Mouse (Mus musculus) liver, embryonic 14.5 days (tissue): ENCODE results near the gene Tm6sf1. TPM values are rescaled to one million over a fixed set of nuclear protein-coding genes. Genes with fewer than 3 reads are reported as not detected.
A peak's percentile ranks its signal among the peaks of the same experiment; 100 is the strongest.
"Not testable (repeated sequence)": the region's sequence is repeated elsewhere in the genome, so short reads cannot be mapped to it uniquely, and the experiment has no call there.

ENCODE experiments used
- ATAC-seq: fragments of 200-750 bp; cut with Nextera tagmentation; 2 replicates; pipeline ENCODE4 v1.8.0; 2017; ENCODE audit warnings: moderate number of reproducible peaks, mild to moderate bottlenecking, moderate library complexity; ENCODE audit not compliant: insufficient read depth
- DNase-seq, 3 experiments: peaks; one replicate each; pipeline ENCODE4 v3.0.0-alpha.2; 2012 to 2013; ENCODE audit warnings: low read depth in 3 of 3, low spot score in 3 of 3
- H3K27ac ChIP-seq: fragments of 300-500 bp; sonication (generic); 2 replicates; pipeline ENCODE4 v1.5.1; 2014; ENCODE audit warnings: moderate library complexity, mild to moderate bottlenecking, control low read depth, inconsistent platforms
- H3K27me3 ChIP-seq: fragments of 300-500 bp; sonication (generic); 2 replicates; pipeline ENCODE4 v1.6.1; 2014; ENCODE audit warnings: mild to moderate bottlenecking, low read length, moderate library complexity; ENCODE audit not compliant: control insufficient read depth, insufficient read depth
- H3K36me3 ChIP-seq: fragments of 300-500 bp; sonication (generic); replicated peaks from 2 replicates; pipeline ENCODE4 v1.6.1; 2014; ENCODE audit warnings: low read depth; ENCODE audit not compliant: control insufficient read depth, insufficient read depth
- H3K4me1 ChIP-seq, 2 experiments: fragments of 200-500 bp in 1 of 2; fragments of 300-500 bp in 1 of 2; sonication (generic) in 1 of 2; replicated peaks; 2 replicates each; pipeline ENCODE4 v1.6.1; 2012 to 2014; ENCODE audit warnings: antibody characterized with exemption in 1 of 2, inconsistent platforms in 1 of 2, low read length in 1 of 2; ENCODE audit not compliant: control insufficient read depth in 2 of 2, insufficient read depth in 2 of 2
- H3K4me2 ChIP-seq: fragments of 300-500 bp; sonication (generic); 2 replicates; pipeline ENCODE4 v1.6.1; 2014; ENCODE audit warnings: low read depth, mild to moderate bottlenecking, control low read depth, moderate library complexity
- H3K4me3 ChIP-seq, 2 experiments: fragments of 200-500 bp in 1 of 2; fragments of 300-500 bp in 1 of 2; sonication (generic) in 1 of 2; 2 replicates each; pipeline ENCODE4 v1.5.1; 2012 to 2014; ENCODE audit warnings: low read depth in 2 of 2, low read length in 2 of 2, mild to moderate bottlenecking in 2 of 2, control low read depth in 1 of 2, inconsistent platforms in 1 of 2, moderate library complexity in 1 of 2; ENCODE audit not compliant: insufficient read depth in 1 of 2
- H3K9ac ChIP-seq: fragments of 300-500 bp; sonication (generic); replicated peaks from 2 replicates; pipeline ENCODE4 v1.6.1; 2014; ENCODE audit warnings: mild to moderate bottlenecking, control low read depth, moderate library complexity
- H3K9me3 ChIP-seq: fragments of 300-500 bp; sonication (generic); 2 replicates; pipeline ENCODE4 v1.6.1; 2016; ENCODE audit warnings: low read length, mixed read lengths; ENCODE audit not compliant: control insufficient read depth
- CTCF ChIP-seq: IDR thresholded peaks from 2 replicates; pipeline ENCODE4 v1.5.1; 2016; ENCODE audit warnings: antibody characterized with exemption, low read depth, control low read depth
- EP300 ChIP-seq: IDR thresholded peaks from 2 replicates; pipeline ENCODE4 v1.6.1; 2016; ENCODE audit warnings: antibody characterized with exemption, low read depth
- WGBS: fragments of 180-500 bp; shearing (Covaris S2); extraction: QIAGEN DNeasy Blood & Tissue Kit; methylation state at CpG from one replicate; pipeline ENCODE4 v1.1.7; 2014; ENCODE audit not compliant: insufficient replicate concordance; 5-methylcytosine and 5-hydroxymethylcytosine counted together
- polyA plus RNA-seq, 2 experiments: library from polyadenylated mRNA; depleted of rRNA in 1 of 2; stranded (reverse) in 1 of 2; unstranded in 1 of 2; fragments of >200 nt; fragmentation: Nextera tagmentation in 1 of 2; extraction: Ambion mirVana in 1 of 2; gene quantifications; 2 replicates each; pipeline versions ENCODE4 v1.2.1 to v1.2.3; 2012 to 2014

The Tm6sf1 gene
- polyA plus RNA-seq, 2 experiments, result 7.9 to 9.4 TPM

GRCm38 (mm10) chr7:81828681-81829378 is 30.0 kb upstream of the Tm6sf1 start:
- H3K4me1 ChIP-seq, result peaks cover 13 to 22% of the 10 kb centered on the region in 2 experiments
- WGBS, result under 1% methylated on average over 74 of the region's 91 CpGs
- H3K36me3 ChIP-seq, result no peaks in the 10 kb centered on the region
- DNase-seq, result no peak
- H3K9ac ChIP-seq, result peak overlapping the region; percentile 80
- no peak for TF ChIP-seq CTCF
- peak overlapping the region; percentile 75 to 90 for H3K4me3 ChIP-seq
- no peaks in the 10 kb centered on the region for H3K9me3 ChIP-seq
- no peaks in the 10 kb centered on the region for H3K27me3 ChIP-seq
- peak overlapping the region; percentile 94 for H3K4me2 ChIP-seq
- ATAC-seq, result peak; percentile 65
- peak overlapping the region; percentile 65 for H3K27ac ChIP-seq

GRCm38 (mm10) chr7:81829379-81829894 is 29.4 kb upstream of the Tm6sf1 start, which contains the start of gene Btbd1:
TSS of gene Btbd1 (minus strand) at chr7:81829431.
- peak; percentile 64 to 68 (median 65) for DNase-seq
- WGBS, result under 1% methylated on average over 57 of the region's 58 CpGs

GRCm38 (mm10) chr7:81834847-81835246 is 24.0 kb upstream of the Tm6sf1 start:
- Histone ChIP-seq H3K4me2 (no peak overlapping the region), H3K9ac (no peak overlapping the region), H3K4me3 (no peak overlapping the region), H3K27ac (no peak overlapping the region), H3K27me3 (no peaks in the 10 kb centered on the region), H3K36me3 (no peaks in the 10 kb centered on the region), H3K9me3 (no peaks in the 10 kb centered on the region), H3K4me1 (peaks cover 0 to 2% of the 10 kb centered on the region in 2 experiments; a peak in 2 of 4 replicates)
- ATAC-seq, result no peak
- DNase-seq, result no peak
- TF ChIP-seq EP300, result no peak
- TF ChIP-seq CTCF, result no peak

More at GRCm38 (mm10) chr7:81829379-81829894, 29.4 kb upstream of the Tm6sf1 start, which contains the start of gene Btbd1:
- peak within 1 kb of the TSS; percentile 80 for H3K9ac ChIP-seq
- peaks cover 13 to 22% of the 10 kb centered on the region in 2 experiments for H3K4me1 ChIP-seq
- H3K27ac ChIP-seq, result peak within 1 kb of the TSS; percentile 65
- no peaks in the 10 kb centered on the region for H3K27me3 ChIP-seq
- TF ChIP-seq CTCF (no peak), EP300 (no peak)
- no peaks in the 10 kb centered on the region for H3K9me3 ChIP-seq
- peak within 1 kb of the TSS; percentile 94 for H3K4me2 ChIP-seq
- no peaks in the 10 kb centered on the region for H3K36me3 ChIP-seq
- peak; percentile 89 for ATAC-seq
- H3K4me3 ChIP-seq, result peak within 1 kb of the TSS; percentile 75 to 90

- H3K27me3 ChIP-seq, result no peaks in the 10 kb centered on the region
- no peaks in the 10 kb centered on the region for H3K4me1 ChIP-seq
- H3K4me2 ChIP-seq, result no peak overlapping the region
- H3K36me3 ChIP-seq, result no peaks in the 10 kb centered on the region
- H3K4me3 ChIP-seq, result no peak overlapping the region
- no peaks in the 10 kb centered on the region for H3K9me3 ChIP-seq
- no peak overlapping the region for H3K27ac ChIP-seq
- no peak overlapping the region for H3K9ac ChIP-seq
- DNase-seq, result no peak
- TF ChIP-seq CTCF (no peak), EP300 (no peak)
- no peak for ATAC-seq
- WGBS, result 64% methylated on average over 5 of the region's 5 CpGs
Observed at GRCm38 (mm10) chr7:81835430-81835829, 23.4 kb upstream of the Tm6sf1 start.

GRCm38 (mm10) chr7:81837771-81838170 is 21.0 kb upstream of the Tm6sf1 start:
- H3K27ac ChIP-seq, H3K4me2 ChIP-seq, H3K27me3 ChIP-seq, H3K4me1 ChIP-seq, H3K36me3 ChIP-seq, H3K9me3 ChIP-seq, H3K9ac ChIP-seq, ATAC-seq, H3K4me3 ChIP-seq, DNase-seq: not testable (repeated sequence)
- WGBS, result 69% methylated on average over 5 of the region's 5 CpGs
